Mouse (Mus musculus) lung, postnatal 36 days (tissue): Measurements from ENCODE around the gene Nlgn2.
"Not testable (repeated sequence)": the region's sequence is repeated elsewhere in the genome, so short reads cannot be mapped to it uniquely, and the experiment has no call there.

Experiments
- DNase-seq: peaks from one replicate; pipeline ENCODE4 v3.0.0; 2022; ENCODE audit warnings: mixed read lengths

Nlgn2 gene

GRCm38 (mm10) chr11:69863729-69864128 lies 26.1 kb upstream of the Nlgn2 start:
- not testable (repeated sequence) for DNase-seq

GRCm38 (mm10) chr11:69858113-69858998 lies 20.8 kb upstream of the Nlgn2 start, which contains the start of gene Tnk1:
Gene Tnk1 (minus strand): TSS chr11:69858730.
- DNase-seq, result peak; percentile 85

- peak; percentile 50 for DNase-seq
Measured at GRCm38 (mm10) chr11:69855347-69855746, 17.8 kb upstream of the Nlgn2 start.

- DNase-seq, result no peak
Measured at GRCm38 (mm10) chr11:69854680-69855079, 17.1 kb upstream of the Nlgn2 start.

GRCm38 (mm10) chr11:69853994-69854393 lies 16.4 kb upstream of the Nlgn2 start:
- DNase-seq, result no peak

GRCm38 (mm10) chr11:69850754-69851153 lies 13.2 kb upstream of the Nlgn2 start:
- no peak for DNase-seq

- DNase-seq, result no peak
Measured at GRCm38 (mm10) chr11:69849884-69850283, 12.3 kb upstream of the Nlgn2 start.

GRCm38 (mm10) chr11:69849128-69849527 lies 11.5 kb upstream of the Nlgn2 start:
- DNase-seq, result peak; percentile 19

- no peak for DNase-seq
Measured at GRCm38 (mm10) chr11:69848021-69848420, 10.4 kb upstream of the Nlgn2 start.

GRCm38 (mm10) chr11:69846738-69847688 lies 9.4 kb upstream of the Nlgn2 start:
- peak; percentile 56 for DNase-seq

- DNase-seq, result peak; percentile 94
Measured at GRCm38 (mm10) chr11:69846198-69846680, 8.7 kb upstream of the Nlgn2 start, which contains the start of gene Plscr3. Gene Plscr3 (plus strand): TSS chr11:69846376.

GRCm38 (mm10) chr11:69838714-69839104 lies 1.1 kb upstream of the Nlgn2 start:
- DNase-seq, result peak; percentile 26

GRCm38 (mm10) chr11:69837952-69838713 lies 549 bp upstream of the Nlgn2 start, which contains the start of gene Tmem256:
Gene Tmem256 (plus strand): TSS chr11:69838514.
- DNase-seq, result peak; percentile 98

- DNase-seq, result no peak
Measured at GRCm38 (mm10) chr11:69836703-69837576, 644 bp downstream of the Nlgn2 start.

GRCm38 (mm10) chr11:69835966-69836335 lies 1.6 kb downstream of the Nlgn2 start:
- DNase-seq, result no peak

- no peak for DNase-seq
Measured at GRCm38 (mm10) chr11:69835326-69835965, 2.1 kb downstream of the Nlgn2 start.

GRCm38 (mm10) chr11:69834001-69834549 lies 3.5 kb downstream of the Nlgn2 start:
- peak; percentile 37 for DNase-seq

- DNase-seq, result no peak
Measured at GRCm38 (mm10) chr11:69833554-69833953, 4.0 kb downstream of the Nlgn2 start.

GRCm38 (mm10) chr11:69828832-69829231 lies 8.8 kb downstream of the Nlgn2 start:
- no peak for DNase-seq

- DNase-seq, result no peak
Measured at GRCm38 (mm10) chr11:69823456-69823855, 14.1 kb downstream of the Nlgn2 start.
